Mouse (Mus musculus) cerebellum, adult 8-10 months (tissue): Measurements from ENCODE around the gene Ywhab.

ENCODE experiments used
- DNase-seq: peaks from one replicate; pipeline ENCODE4 v3.0.0; 2022

Ywhab gene

GRCm38 (mm10) chr2:163994654-163994976, at the start of gene Ywhab:
Gene Ywhab, plus strand, starts transcription at chr2:163994960.
- peak; percentile 88 for DNase-seq

- peak; percentile 12 for DNase-seq
Observed at GRCm38 (mm10) chr2:163946221-163946620, 48.5 kb upstream of the Ywhab start.

DNA sequence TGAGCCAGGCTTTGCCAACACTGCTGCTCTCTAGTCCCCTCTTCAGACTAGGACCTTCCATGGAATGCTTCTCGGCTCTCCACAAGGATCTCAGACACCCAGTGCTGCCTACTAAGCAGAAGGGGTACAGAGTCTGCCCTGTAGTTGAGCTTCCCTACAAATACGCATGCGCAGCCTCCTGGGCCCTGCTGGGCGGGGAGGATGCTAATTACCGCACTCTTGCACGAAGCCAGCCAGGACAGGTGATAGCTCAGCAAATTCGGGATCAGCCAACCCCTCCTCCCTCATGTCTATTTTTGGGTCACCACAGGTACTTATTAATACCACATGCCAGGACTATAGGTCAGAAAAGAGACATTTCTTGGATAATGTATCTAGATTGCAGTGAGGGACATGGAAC, 46.8 kb upstream of the Ywhab start:
- DNase-seq = peak; percentile 64

DNA sequence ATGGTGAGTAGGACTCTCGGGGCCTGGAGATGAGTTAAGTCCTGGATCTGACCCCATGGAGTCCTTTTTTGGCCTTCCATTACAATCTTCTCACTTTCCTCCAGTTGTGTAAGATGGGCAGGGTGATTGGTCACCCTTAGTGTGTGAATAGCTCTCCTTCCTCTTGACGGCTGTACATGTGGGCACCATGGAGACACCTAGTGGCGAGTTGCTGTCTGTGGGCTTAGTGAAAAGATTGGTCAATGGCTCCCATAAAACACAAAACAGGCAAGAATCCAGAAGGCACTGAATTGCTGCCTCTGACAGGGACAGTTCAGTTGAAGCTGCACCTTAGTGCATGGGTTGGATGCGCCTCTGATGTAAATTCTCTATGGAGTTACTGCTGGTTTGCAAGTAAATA, 43.0 kb upstream of the Ywhab start:
- DNase-seq = peak; percentile 79

- no peak for DNase-seq
Observed at GRCm38 (mm10) chr2:163953622-163954310, 41.0 kb upstream of the Ywhab start.

DNA sequence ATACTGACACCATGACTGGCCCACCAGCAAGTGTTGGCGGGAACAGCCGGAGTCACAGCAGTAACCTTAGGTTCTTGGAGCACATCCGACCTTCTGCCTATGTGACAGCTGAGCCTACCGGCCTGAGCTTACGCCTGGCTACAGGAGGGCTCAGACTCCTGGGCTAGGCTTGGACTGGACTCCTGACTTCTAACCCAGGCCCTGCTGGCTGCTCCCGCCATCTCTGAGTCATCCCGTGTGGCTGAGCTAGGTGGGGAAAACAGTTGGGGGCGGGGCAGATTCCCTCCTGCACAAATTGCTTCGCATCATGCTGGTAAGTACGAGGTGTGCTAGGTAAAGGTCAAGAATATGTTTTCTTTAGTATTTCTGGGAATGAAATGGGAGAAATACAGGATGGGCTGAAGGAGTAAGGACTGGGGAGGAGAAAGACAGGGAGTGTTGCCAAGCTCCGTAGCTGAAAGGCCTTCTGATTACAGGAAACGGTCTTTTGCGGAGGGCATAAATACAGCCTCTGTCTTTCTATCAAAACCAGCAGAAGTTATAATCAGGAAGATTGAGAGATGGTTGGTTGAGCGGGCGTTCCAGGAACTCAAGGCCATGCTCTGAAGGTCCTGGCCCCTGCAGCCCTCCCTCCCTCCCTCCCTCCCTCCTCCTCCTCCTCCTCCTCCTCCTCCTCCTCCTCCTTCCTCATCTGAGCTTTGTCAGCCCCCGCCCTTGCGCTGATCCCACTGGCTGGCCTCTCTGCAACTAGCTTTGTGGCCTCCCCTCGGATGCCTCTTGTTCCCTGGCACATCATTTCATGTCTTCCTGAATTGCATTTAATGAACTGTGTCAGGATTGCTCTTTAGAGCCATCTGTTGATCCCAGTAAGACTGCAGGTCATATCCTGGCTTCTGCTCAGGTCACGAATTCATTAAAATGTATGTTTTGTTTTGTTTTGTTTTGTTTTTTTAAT, 29.9 kb upstream of the Ywhab start:
- DNase-seq = peak; percentile 90

DNA sequence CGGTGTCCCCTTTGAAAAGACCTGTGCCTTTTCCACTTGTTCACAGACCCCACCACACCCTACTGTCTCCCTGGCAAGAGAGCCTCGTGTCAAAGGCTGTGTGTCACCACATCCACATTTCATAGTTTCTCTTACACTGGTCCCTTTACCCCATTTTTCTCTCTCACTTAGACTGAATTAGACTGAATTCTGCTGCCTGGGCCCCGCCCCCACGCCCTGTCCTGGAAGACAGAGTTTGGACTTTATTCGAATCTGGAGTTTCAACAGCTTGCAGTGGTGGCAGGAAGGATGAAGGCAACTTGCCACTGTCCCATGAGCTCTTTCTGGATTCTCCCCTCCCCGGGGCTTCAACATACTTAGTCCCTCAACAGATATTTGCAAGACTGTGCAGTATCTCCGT, 29.1 kb upstream of the Ywhab start:
- peak; percentile 35 for DNase-seq

DNA sequence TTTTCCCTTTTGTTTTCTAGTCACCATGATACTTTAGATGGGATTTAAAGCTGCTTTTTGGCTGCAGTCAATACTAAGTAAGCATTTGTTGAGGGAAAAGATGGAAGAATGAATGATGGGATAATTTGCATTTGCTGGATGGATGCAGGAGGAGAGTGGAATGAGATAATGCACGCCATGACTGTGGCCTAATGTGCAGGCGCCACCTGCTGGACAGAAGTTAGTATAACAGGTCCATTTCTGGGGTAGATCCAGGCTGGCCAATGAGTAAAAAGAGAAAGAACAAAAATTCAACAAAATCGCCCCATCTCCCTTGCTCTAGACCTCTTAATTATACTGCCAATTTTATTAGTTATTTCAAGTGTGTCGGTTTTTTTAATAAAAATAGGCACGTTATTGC, 26.2 kb upstream of the Ywhab start:
- DNase-seq = peak; percentile 79

DNA sequence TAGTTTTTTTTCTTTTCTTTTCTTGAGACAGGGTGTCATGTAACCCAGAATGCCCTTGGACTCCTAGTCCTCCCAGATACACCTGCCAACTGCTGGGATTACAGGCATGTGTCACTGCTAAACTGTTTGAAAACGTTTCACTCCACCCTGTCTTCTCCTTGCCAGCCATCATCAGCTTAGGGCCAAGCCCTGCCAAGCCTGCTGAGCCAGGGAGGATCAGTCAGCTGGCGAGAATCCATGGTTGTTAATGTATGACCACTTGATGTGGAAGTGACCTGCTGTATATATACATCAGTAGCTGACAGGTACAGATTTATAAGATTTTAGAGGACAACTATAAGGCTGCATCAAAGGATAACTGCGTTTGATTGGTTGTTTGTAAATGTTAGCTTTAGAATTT, 24.4 kb upstream of the Ywhab start:
- DNase-seq = no peak

DNA sequence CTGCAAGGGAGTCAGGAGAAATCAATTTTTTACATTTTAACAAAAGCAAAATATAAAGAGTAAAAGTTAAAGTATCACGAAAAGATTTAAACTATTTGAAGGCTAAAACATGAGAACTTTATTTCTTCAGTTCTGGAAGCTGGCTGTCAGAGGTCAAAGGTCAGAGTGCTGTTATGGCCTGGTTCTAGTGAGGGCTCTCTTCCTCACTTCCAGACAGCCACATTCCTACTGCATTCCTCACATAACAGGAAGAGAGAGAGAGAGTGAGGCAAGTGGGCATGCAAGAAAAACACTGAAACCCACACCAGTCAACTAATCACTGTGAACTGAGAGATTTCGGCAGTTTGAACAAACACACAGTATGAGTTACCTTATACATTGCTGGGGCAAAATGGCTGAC, 20.7 kb upstream of the Ywhab start:
- no peak for DNase-seq

GRCm38 (mm10) chr2:163976448-163976847, 18.3 kb upstream of the Ywhab start:
- DNase-seq = no peak

- DNase-seq = no peak
Observed at GRCm38 (mm10) chr2:163987233-163987632, 7.5 kb upstream of the Ywhab start.

DNA sequence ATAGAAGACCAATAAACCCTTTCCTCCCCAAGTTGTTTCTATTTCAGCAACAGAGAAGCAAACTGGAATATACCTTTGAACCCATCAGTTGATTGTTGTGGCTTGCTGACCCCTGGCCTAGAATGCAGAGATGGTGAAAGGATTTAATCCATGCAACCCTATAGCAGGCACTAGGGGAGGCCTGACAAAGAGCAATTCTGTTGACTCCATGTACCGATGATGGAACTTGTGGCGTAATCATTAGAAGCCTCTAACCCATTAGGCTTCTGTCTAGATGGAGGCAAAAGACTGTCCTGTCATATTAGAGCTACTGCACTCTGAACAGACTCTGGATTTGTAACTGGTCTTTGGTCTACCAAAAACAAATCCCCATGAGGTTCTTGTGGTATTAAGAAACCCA, 1.9 kb upstream of the Ywhab start:
- DNase-seq = no peak

- DNase-seq = peak; percentile 39
Observed at GRCm38 (mm10) chr2:163994977-163995862, 460 bp downstream of the Ywhab start.

- DNase-seq = no peak
Observed at GRCm38 (mm10) chr2:163996275-163996674, 1.5 kb downstream of the Ywhab start.

GRCm38 (mm10) chr2:163996899-163997298, 2.1 kb downstream of the Ywhab start:
- DNase-seq = no peak

GRCm38 (mm10) chr2:163998981-163999380, 4.2 kb downstream of the Ywhab start:
- no peak for DNase-seq

DNA sequence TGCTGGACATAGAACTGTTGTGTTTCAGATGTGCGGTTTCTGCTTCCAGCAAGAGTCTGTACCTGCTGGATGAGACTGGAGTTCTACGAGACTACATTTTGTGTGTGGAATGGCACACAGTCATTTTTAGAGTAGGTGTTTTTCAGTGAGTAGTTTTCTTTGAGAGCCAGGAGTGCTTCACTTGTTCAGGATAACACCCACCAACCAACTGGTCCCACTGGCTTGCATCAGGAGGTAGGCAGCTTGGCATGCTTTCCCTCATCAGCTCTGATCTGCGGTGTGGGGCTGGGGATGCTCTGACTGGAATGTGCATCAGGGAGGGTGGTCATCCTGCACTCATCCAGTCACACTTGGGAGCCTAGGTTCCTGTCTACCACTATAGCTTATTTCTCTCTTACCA, 7.9 kb downstream of the Ywhab start:
- no peak for DNase-seq

DNA sequence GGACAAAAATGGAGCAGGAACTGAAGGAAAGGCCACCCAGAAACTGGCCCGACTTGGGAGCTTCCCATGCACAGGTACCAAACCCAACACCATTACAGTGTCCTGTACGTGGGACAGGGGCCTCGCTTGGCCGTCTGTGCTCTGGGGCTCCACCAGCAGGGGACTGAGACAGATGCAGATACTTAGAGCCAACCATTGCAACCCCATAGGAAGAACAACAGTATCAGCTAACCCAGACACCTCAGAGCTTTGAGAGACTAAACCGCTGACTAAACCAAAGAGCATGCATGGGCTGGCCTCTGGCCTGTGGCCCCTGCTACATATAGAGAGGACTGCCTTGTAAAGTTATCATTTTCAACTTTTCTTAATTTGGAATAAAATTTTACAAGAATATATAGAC, 9.7 kb downstream of the Ywhab start:
- DNase-seq = no peak

- no peak for DNase-seq
Observed at GRCm38 (mm10) chr2:164006932-164007331, 12.2 kb downstream of the Ywhab start.

- no peak for DNase-seq
Observed at GRCm38 (mm10) chr2:164007547-164007946, 12.8 kb downstream of the Ywhab start.

DNA sequence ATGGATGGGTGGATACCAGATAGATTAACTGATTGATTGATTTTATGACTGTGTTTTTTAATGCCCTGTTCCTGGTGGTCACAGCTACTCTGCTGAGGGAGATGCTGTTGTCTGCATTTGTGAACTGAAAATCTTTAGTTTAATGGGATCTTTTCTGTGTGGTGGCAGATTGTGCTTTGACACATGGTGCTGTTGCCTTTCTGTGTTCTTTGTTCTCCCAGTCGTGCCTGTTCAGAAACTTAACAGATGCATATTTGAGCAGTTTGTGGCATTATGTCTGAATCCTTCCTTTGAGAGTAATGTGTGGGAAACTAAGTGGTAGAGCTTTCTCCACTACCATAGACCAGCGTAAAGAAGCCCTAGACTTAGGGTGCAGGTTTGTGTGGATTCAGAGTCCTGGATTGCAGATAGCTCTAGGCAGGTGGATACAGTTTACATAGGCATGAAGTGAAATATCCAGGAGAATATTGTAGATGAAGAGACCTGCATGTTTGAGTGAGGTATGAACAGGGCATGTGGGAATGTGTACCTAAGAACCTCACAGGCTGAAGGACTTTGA, 13.3 kb downstream of the Ywhab start:
- DNase-seq = no peak

GRCm38 (mm10) chr2:164009227-164009626, 14.5 kb downstream of the Ywhab start:
- no peak for DNase-seq
